Mouse (Mus musculus): ENCODE data around the gene AI413582.

Gene AI413582

GRCm38 (mm10) chr17:27518700-27519595 is 46.6 kb downstream of the AI413582 start:
- DNase-seq (ENCODE audit: low spot score) = no peak

DNA sequence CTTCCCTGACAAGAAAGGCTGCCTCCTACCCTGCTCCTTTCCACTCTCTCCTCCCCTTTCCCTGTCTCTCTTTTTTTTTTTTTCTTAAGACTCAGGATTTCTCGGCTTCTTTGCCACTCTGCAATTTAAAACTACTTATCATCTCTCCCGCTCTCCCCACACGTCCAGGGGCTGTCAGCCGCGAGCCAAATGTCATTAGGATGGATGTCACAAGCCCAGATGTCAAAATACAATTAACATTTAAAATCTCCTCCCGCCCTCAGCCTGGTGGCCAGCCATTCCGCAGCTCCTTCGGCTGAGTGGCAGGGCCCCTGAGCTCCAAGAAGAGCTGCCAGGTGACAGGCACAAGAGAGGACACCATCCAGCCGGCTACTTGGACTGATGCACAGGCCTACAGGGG is 47.3 kb downstream of the AI413582 start:
- DNase-seq (ENCODE audit: low spot score) = no peak

DNA sequence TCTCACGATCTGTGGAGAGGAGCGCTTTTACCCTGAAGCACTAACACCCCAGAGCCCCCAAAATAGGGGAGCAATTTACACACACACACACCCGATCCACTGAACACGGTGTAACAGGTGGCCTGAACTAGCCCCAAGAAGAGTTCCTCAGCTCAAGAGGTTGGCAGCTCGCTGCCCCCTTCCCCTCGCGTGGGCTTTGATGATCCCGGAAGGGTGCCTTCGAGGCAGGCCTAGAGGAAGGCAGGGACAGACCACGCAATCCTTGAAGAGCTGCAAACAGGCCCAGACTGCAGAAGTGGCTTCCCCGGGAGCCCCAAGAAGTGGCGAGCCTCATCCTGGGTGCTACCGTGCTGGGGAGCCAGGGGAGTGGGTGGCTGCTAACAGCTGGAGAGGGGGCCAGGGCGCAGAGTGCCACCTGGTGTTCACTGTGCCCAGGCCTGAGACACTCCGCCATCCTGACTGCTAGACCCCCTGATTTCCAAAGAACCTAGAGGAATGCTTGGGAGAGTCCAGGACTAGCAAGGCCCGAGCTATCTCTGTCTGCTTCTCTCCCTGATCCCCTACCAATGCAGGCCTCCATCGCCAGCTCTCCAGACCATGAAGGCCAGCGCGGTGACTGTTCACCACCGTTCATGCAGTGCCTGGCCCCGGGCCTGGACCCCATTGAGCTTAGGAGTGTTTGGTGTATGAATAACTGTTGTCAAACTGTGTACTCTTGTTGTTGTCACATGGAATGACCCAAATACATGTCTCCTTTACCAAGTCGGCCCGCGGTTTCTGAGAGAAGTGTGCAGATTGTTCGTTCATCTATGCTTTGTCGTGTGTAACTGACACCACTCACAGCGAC is 51.4 kb downstream of the AI413582 start:
- no peak for DNase-seq (ENCODE audit: low spot score)

Data from ovary, adult 18-20 months (tissue).